Mouse (Mus musculus) thymus, adult 2 months (tissue): ENCODE data around the gene Tlk2. TPM values are rescaled to one million over a fixed set of nuclear protein-coding genes. Genes with fewer than 3 reads are reported as not detected.

Source experiments
- DNase-seq: peaks from one replicate; pipeline ENCODE4 v3.0.0; 2021
- H3K27ac ChIP-seq: fragments of 200-500 bp; 2 replicates; pipeline ENCODE4 v1.5.1; 2012; ENCODE audit warnings: low read length, control low read depth; ENCODE audit not compliant: control insufficient read depth, insufficient read depth
- H3K27me3 ChIP-seq: fragments of 200-500 bp; 2 replicates; pipeline ENCODE4 v1.6.1; 2012; ENCODE audit warnings: mild to moderate bottlenecking, low read length, moderate library complexity, mixed read lengths; ENCODE audit not compliant: control insufficient read depth, insufficient read depth
- H3K36me3 ChIP-seq: fragments of 200-500 bp; 2 replicates; pipeline ENCODE4 v1.6.1; 2012; ENCODE audit warnings: mild to moderate bottlenecking, low read length, moderate library complexity; ENCODE audit not compliant: control insufficient read depth, insufficient read depth
- H3K4me1 ChIP-seq: fragments of 200-500 bp; replicated peaks from 2 replicates; pipeline ENCODE4 v1.6.1; 2012; ENCODE audit warnings: low read length; ENCODE audit not compliant: control insufficient read depth, insufficient read depth
- H3K4me3 ChIP-seq: fragments of 200-500 bp; 2 replicates; pipeline ENCODE4 v1.5.1; 2012; ENCODE audit warnings: mild to moderate bottlenecking, low read length, control low read depth, moderate library complexity; ENCODE audit not compliant: control insufficient read depth, insufficient read depth
- CTCF ChIP-seq: fragments of 200-500 bp; IDR thresholded peaks from 2 replicates; pipeline ENCODE4 v1.5.1; 2012; ENCODE audit warnings: mild to moderate bottlenecking, control low read depth, low read length, moderate library complexity, borderline replicate concordance; ENCODE audit not compliant: control insufficient read depth, poor library complexity, insufficient read depth; ENCODE audit errors: extremely low read depth
- POLR2A ChIP-seq: fragments of 200-500 bp; IDR thresholded peaks from 2 replicates; pipeline ENCODE4 v1.6.1; 2012; ENCODE audit warnings: mild to moderate bottlenecking, low read length, control low read depth, moderate library complexity; ENCODE audit not compliant: control insufficient read depth, poor library complexity, insufficient read depth; ENCODE audit errors: extremely low read depth
- WGBS: fragments of 180-500 bp; shearing (Covaris S2); methylation state at CpG from one replicate; pipeline ENCODE4 v1.1.7; 2018; 5-methylcytosine and 5-hydroxymethylcytosine counted together
- polyA plus RNA-seq: library from polyadenylated mRNA; depleted of rRNA; stranded (reverse); fragments of >200 nt; gene quantifications from 2 replicates; pipeline ENCODE4 v1.2.3, GENCODE M21; 2012

Tlk2 gene
- polyA plus RNA-seq, 1 experiment, result 31.6 TPM

- Histone ChIP-seq H3K27ac (no peak overlapping the region), H3K27me3 (no peaks in the 10 kb centered on the region), H3K4me3 (no peak overlapping the region), H3K4me1 (0 out of 2 replicates have a peak, but pooled peaks cover 2% of the 10 kb centered on the region), H3K36me3 (no peaks in the 10 kb centered on the region)
- TF ChIP-seq POLR2A (no peak), CTCF (no peak)
- 86% methylated on average over 6 of the region's 6 CpGs for WGBS
- no peak for DNase-seq
Measured at GRCm38 (mm10) chr11:105159673-105160360, 18.8 kb upstream of the Tlk2 start.

- no peak for DNase-seq
- WGBS, result 98% methylated on average over 2 of the region's 2 CpGs
- no peaks in the 10 kb centered on the region for H3K4me1 ChIP-seq
- H3K27me3 ChIP-seq, result no peaks in the 10 kb centered on the region
- no peak overlapping the region for H3K4me3 ChIP-seq
- TF ChIP-seq CTCF (no peak), POLR2A (no peak)
- no peaks in the 10 kb centered on the region for H3K36me3 ChIP-seq
- H3K27ac ChIP-seq, result no peak overlapping the region
Measured at GRCm38 (mm10) chr11:105161411-105161810, 17.2 kb upstream of the Tlk2 start.

DNA sequence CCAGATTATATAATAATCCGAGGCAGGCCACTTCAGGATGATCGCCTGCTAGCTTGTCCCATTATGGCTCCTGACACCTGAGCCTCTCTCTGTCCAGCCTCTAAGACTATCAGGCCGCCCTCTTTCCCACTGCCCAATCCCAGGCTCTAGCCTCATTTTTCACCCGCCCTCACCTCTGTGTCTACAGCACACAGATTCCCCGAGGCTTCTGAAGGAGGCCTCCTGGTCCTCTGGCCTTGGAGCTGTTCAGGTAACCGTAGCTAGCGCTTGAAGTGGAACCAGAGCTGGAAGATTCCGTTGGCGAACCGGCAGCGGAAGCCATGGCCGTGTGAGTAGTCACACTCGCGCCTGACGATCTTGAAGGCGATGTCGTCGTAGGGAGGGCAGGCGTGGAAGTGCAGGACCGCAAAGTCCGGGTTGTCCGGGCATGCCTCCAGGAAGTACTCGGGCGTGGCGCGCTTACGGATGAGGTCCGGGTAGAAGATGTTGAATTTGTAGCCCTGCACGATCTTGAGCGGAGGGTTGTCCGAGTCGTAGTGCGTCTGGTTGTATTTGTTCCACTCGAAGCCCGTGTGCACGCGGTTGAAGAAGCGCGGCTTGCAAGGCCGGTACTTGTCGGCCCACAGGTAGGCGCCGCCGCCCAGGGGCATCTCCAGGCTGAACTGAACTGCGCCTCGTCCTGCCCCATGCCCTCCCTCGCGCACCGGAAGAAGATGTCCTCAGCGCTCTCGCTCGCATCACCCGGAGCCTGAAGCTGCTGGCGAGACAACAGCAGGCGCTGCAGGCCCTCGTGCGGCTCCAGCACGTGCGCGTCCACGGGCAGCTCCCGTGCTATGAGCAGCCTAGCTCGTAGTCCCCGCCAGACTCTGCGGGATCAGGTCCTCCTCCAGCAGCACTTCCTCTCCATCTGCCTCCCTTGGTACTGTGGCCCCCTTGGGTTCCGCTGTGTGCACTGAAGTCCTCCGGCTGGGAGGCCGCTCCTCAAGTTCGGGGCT lies 13.8 kb upstream of the Tlk2 start:
- Histone ChIP-seq H3K4me1 (no peaks in the 10 kb centered on the region), H3K27me3 (no peaks in the 10 kb centered on the region), H3K27ac (no peak overlapping the region), H3K36me3 (no peaks in the 10 kb centered on the region), H3K4me3 (no peak overlapping the region)
- whole genome bisulfite sequencing, result 88% methylated on average over 69 of the region's 69 CpGs
- DNase-seq, result no peak
- TF ChIP-seq POLR2A (no peak), CTCF (no peak)

GRCm38 (mm10) chr11:105166780-105167179 lies 11.8 kb upstream of the Tlk2 start:
- no peak overlapping the region for H3K4me3 ChIP-seq
- H3K4me1 ChIP-seq, result no peaks in the 10 kb centered on the region
- TF ChIP-seq POLR2A (no peak), CTCF (no peak)
- H3K27me3 ChIP-seq, result no peaks in the 10 kb centered on the region
- no peak overlapping the region for H3K27ac ChIP-seq
- 93% methylated on average over 10 of the region's 10 CpGs for WGBS
- no peaks in the 10 kb centered on the region for H3K36me3 ChIP-seq
- DNase-seq, result no peak

- no peaks in the 10 kb centered on the region for H3K36me3 ChIP-seq
- H3K27ac ChIP-seq, result no peak overlapping the region
- DNase-seq, result no peak
- WGBS, result 92% methylated on average over 4 of the region's 4 CpGs
- H3K4me1 ChIP-seq, result peaks cover 10% of the 10 kb centered on the region
- no peak for TF ChIP-seq CTCF
- TF ChIP-seq POLR2A, result no peak
- no peaks in the 10 kb centered on the region for H3K27me3 ChIP-seq
- H3K4me3 ChIP-seq, result no peak overlapping the region
Measured at GRCm38 (mm10) chr11:105179523-105179922, 916 bp downstream of the Tlk2 start.

GRCm38 (mm10) chr11:105180471-105181091 lies 2.0 kb downstream of the Tlk2 start:
- peak overlapping the region; percentile 80 for H3K27ac ChIP-seq
- under 1% methylated on average over 35 of the region's 35 CpGs for WGBS
- H3K4me1 ChIP-seq, result peaks cover 10% of the 10 kb centered on the region
- no peaks in the 10 kb centered on the region for H3K36me3 ChIP-seq
- DNase-seq, result peak; percentile 70
- H3K27me3 ChIP-seq, result no peaks in the 10 kb centered on the region
- TF ChIP-seq CTCF (no peak), POLR2A (no peak)
- H3K4me3 ChIP-seq, result peak overlapping the region; percentile 95
